Mouse (Mus musculus) spleen, adult 2 months (tissue): ENCODE measurements at regions not wholly inside any gene's neighbourhood (a gene's known extent, or its start where the extent isn't known, plus 50 kb on each side); places are given as distances from the start of the nearest gene placed in this dataset.

Experiments
- DNase-seq, 2 experiments: peaks; one replicate each; pipeline versions ENCODE4 v3.0.0 to v3.0.0-alpha.2; 2012 to 2021; ENCODE audit warnings: low spot score in 2 of 2, low read depth in 1 of 2
- H3K27ac ChIP-seq: fragments of 200-500 bp; 2 replicates; pipeline ENCODE4 v1.5.1; 2012; ENCODE audit warnings: low read length, inconsistent platforms; ENCODE audit not compliant: insufficient read depth
- H3K27me3 ChIP-seq: fragments of 200-500 bp; 2 replicates; pipeline ENCODE4 v1.6.1; 2012; ENCODE audit warnings: mild to moderate bottlenecking, moderate library complexity, low read length, inconsistent platforms; ENCODE audit not compliant: control insufficient read depth, insufficient read depth
- H3K36me3 ChIP-seq: fragments of 200-500 bp; 2 replicates; pipeline ENCODE4 v1.6.1; 2012; ENCODE audit warnings: mild to moderate bottlenecking, low read length, inconsistent platforms; ENCODE audit not compliant: control insufficient read depth, insufficient read depth
- H3K4me1 ChIP-seq: fragments of 200-500 bp; 2 replicates; pipeline ENCODE4 v1.6.1; 2011; ENCODE audit warnings: inconsistent platforms; ENCODE audit not compliant: control insufficient read depth, insufficient read depth, insufficient read length
- H3K4me3 ChIP-seq: fragments of 200-500 bp; 2 replicates; pipeline ENCODE4 v1.5.1; 2011; ENCODE audit warnings: mild to moderate bottlenecking, inconsistent platforms; ENCODE audit not compliant: insufficient read depth, insufficient read length; ENCODE audit errors: extremely low read depth
- CTCF ChIP-seq: fragments of 200-500 bp; IDR thresholded peaks from 2 replicates; pipeline ENCODE4 v1.5.1; 2011; ENCODE audit warnings: mild to moderate bottlenecking, inconsistent platforms; ENCODE audit not compliant: insufficient read depth, insufficient read length, insufficient replicate concordance; ENCODE audit errors: extremely low read depth
- POLR2A ChIP-seq: fragments of 200-500 bp; IDR thresholded peaks from 2 replicates; pipeline ENCODE4 v1.6.1; 2011; ENCODE audit warnings: low read depth, low read length, inconsistent platforms
- WGBS: fragments of 180-500 bp; shearing (Covaris S2); methylation state at CpG from one replicate; pipeline ENCODE4 v1.1.7; 2018; 5-methylcytosine and 5-hydroxymethylcytosine counted together

DNA sequence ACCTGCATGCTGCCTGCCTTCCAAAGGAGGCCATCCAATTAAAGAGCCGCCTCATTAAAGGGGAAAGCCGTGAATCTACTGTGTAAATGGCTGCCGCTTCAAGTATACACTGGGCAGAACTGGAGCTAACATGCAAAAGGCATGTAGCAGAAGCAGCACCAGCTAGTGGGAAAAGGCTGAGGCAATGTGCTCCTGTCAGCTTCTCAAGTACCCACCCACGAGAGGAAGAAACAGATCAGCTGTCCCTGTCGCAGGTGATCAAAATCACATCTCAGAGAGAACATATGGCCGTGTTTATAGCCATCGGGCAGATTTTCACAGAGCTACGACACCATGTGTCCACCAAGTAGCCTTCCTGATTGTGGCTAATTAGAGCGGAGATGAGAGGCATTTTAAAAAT lies 440.2 kb downstream of the Rwdd3 start:
- Histone ChIP-seq H3K36me3 (no peaks in the 10 kb centered on the region), H3K4me1 (no peaks in the 10 kb centered on the region), H3K27ac (no peak overlapping the region), H3K27me3 (no peaks in the 10 kb centered on the region), H3K4me3 (no peak overlapping the region)
- no peak for DNase-seq
- whole genome bisulfite sequencing = 85% methylated on average over 9 of the region's 9 CpGs
- TF ChIP-seq CTCF (no peak), POLR2A (no peak)

DNA sequence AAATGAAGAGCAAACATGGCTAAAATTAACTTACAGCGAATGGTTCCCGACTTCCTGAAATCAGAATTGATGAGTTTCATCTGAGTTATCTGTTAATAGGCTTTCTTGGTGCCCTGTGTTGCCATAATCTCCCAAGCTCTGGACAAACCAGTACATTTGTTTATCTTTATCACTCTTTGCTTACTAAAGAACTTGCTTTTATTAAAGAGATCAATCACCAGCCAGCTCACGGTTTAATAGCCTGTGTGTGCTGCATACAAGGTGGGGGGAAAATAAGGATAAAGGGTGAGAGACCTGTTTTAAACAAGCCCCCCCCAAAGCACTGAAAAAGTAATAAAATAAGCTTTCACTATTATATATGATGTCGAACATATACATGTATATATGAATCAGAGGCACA lies 441.3 kb downstream of the Rwdd3 start:
- Histone ChIP-seq H3K27me3 (no peaks in the 10 kb centered on the region), H3K4me1 (no peaks in the 10 kb centered on the region), H3K36me3 (no peaks in the 10 kb centered on the region), H3K4me3 (no peak overlapping the region), H3K27ac (no peak overlapping the region)
- TF ChIP-seq CTCF (no peak), POLR2A (no peak)
- DNase-seq = no peak
- 85% methylated on average over 4 of the region's 4 CpGs for WGBS

DNA sequence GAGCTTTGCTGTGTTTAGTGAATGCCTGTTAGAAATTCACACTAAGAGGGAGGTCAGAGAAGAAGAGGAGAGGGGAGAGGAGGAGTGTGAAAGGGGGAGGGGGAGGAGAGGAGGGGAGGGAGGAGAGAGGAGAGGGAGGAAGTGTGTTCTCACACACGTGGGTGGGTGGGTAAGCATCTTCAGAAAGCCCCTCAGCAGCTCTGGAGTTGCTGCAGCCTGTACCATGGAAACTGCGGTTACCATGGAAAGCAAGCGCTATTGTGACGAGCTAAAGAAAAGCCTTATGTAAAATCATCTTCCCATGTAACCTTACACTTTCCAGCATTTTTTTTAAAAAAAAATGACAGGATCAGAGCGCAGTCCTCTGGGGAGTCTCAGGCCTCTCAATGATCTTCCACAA lies 441.8 kb downstream of the Rwdd3 start:
- Histone ChIP-seq H3K27me3 (no peaks in the 10 kb centered on the region), H3K4me1 (no peaks in the 10 kb centered on the region), H3K4me3 (no peak overlapping the region), H3K36me3 (no peaks in the 10 kb centered on the region), H3K27ac (no peak overlapping the region)
- WGBS = 72% methylated on average over 5 of the region's 5 CpGs
- TF ChIP-seq CTCF (no peak), POLR2A (no peak)
- no peak for DNase-seq

DNA sequence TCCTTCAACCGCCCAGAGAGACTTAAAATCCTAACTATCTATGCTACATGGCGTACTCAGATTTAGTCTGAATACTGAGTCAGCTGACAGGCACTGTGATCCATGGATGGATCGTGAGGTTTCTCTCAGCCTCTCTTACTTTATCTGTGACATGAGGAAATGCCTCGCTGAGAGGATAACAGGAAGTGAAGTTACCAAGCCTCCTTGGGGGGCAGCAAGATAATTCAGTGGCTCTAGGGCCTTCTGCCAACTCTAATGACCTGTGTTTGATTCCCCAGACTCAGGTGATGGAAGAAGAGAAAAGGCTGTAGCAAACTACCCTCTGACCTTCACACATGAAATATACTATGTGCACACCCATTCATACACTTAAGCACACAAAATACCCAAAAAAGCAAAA lies 486.3 kb downstream of the Rwdd3 start:
- no peak for TF ChIP-seq CTCF
- no peak for TF ChIP-seq POLR2A
- no peak for DNase-seq
- H3K36me3 ChIP-seq = no peaks in the 10 kb centered on the region
- H3K27me3 ChIP-seq = no peaks in the 10 kb centered on the region
- H3K4me3 ChIP-seq = no peak overlapping the region
- 57% methylated on average over 4 of the region's 4 CpGs for WGBS
- no peak overlapping the region for H3K27ac ChIP-seq
- no peaks in the 10 kb centered on the region for H3K4me1 ChIP-seq

DNA sequence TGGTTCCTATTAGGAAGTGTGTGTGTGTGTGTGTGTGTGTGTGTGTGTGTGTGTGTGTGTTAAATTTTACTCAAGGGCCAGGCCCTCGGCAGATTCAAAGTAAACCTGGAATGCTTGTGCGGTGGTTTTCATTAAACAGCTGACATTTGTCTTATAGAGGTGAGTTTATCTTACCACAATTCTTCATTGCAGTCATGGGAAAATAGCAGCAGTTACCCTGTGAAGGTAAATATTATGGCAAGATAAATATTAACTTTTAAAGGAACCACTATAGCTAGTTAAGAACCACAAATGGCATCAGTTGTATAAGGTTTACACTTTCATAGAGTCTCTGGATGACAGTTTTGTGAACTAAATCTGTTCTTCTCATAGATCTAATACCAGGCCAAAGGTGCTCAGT lies 495.6 kb downstream of the Rwdd3 start:
- Histone ChIP-seq H3K27ac (no peak overlapping the region), H3K4me3 (no peak overlapping the region), H3K4me1 (no peaks in the 10 kb centered on the region), H3K27me3 (no peaks in the 10 kb centered on the region), H3K36me3 (no peaks in the 10 kb centered on the region)
- TF ChIP-seq POLR2A (no peak), CTCF (no peak)
- no peak for DNase-seq
- WGBS = 95% methylated on average over 2 of the region's 2 CpGs

DNA sequence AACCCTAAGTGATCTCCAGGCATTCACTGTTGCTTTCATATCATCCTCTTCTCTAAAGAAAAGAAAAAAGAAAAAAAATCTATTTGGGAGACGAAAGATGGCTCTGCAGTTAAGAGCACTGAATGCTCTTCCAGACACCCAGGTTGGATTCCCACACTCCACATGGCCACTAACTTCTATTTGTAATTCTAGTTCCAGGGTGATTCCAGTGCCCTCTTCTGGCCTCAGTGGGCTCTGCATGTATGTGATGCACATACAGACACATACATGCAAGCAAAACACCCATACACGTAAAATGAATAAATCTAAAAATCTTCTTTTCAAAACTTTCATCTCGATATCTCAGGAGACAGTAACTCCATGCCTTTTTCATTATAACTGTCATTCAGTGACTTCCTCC lies 502.8 kb downstream of the Rwdd3 start:
- Histone ChIP-seq H3K36me3 (no peaks in the 10 kb centered on the region), H3K27ac (no peak overlapping the region), H3K4me3 (no peak overlapping the region), H3K27me3 (no peaks in the 10 kb centered on the region), H3K4me1 (no peaks in the 10 kb centered on the region)
- WGBS = 90% methylated on average over 3 of the region's 3 CpGs
- TF ChIP-seq CTCF (no peak), POLR2A (no peak)
- DNase-seq = no peak

DNA sequence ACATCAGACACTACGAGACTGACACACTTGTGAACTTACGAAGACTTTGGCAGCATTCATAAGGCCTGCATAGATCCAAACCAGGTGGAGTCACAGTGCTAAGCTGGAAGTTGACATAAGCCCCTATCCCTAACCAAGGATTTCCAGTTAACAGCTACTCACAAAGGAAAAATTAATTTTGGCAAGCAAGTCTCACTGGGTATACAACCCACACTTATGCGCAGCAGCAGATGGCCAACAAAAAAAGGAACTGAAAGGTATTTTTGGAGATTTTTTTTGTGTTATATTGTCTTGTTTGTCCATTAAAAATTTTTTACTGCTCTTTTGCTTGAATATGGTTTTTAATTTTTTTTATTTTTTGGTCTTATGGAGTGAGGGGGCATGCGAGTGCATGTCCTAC lies 509.0 kb downstream of the Rwdd3 start:
- TF ChIP-seq CTCF (no peak), POLR2A (no peak)
- H3K27me3 ChIP-seq = no peaks in the 10 kb centered on the region
- DNase-seq = no peak
- 88% methylated on average over 4 of the region's 4 CpGs for WGBS
- H3K27ac ChIP-seq = no peak overlapping the region
- H3K4me3 ChIP-seq = no peak overlapping the region
- no peaks in the 10 kb centered on the region for H3K36me3 ChIP-seq
- no peaks in the 10 kb centered on the region for H3K4me1 ChIP-seq
